Mouse (Mus musculus) CH12.LX (cell line): ENCODE results near the gene Olfr342. TPM values are rescaled to one million over a fixed set of nuclear protein-coding genes. Genes with fewer than 3 reads are reported as not detected.

Experiments
- DNase-seq: peaks from one replicate; pipeline ENCODE4 v3.0.0-alpha.2; 2013; ENCODE audit errors: extremely low read depth
- H3K27ac ChIP-seq: 2 replicates; pipeline ENCODE4 v1.5.1; 2012; ENCODE audit warnings: low read depth, mild to moderate bottlenecking, control low read depth, moderate library complexity; ENCODE audit not compliant: insufficient read depth
- H3K27me3 ChIP-seq: replicated peaks from 2 replicates; pipeline ENCODE3; 2012; ENCODE audit warnings: inconsistent platforms
- H3K36me3 ChIP-seq, 2 experiments: replicated peaks in 1 of 2; 2 replicates each; pipeline versions ENCODE3 to v1.6.1; 2012; ENCODE audit warnings: inconsistent platforms in 1 of 2, low read length in 1 of 2, mild to moderate bottlenecking in 1 of 2, mixed read lengths in 1 of 2, moderate library complexity in 1 of 2; ENCODE audit not compliant: control insufficient read depth in 1 of 2, insufficient read depth in 1 of 2
- H3K4me1 ChIP-seq, 2 experiments: 2 replicates each; pipeline ENCODE4 v1.6.1; 2012; ENCODE audit warnings: inconsistent platforms in 1 of 2, moderate library complexity in 1 of 2; ENCODE audit not compliant: insufficient read depth in 2 of 2, control insufficient read depth in 1 of 2
- H3K4me2 ChIP-seq: 2 replicates; pipeline ENCODE4 v1.6.1; 2012; ENCODE audit warnings: low read depth, mild to moderate bottlenecking, control low read depth; ENCODE audit not compliant: poor library complexity, insufficient read depth, severe bottlenecking
- H3K4me3 ChIP-seq, 3 experiments: fragments of 150-350 bp in 1 of 3; sonication (generic) in 1 of 3; replicated peaks in 1 of 3; 2 replicates each; pipeline versions ENCODE3 to v1.5.1; 2011 to 2012; ENCODE audit warnings: low read depth in 2 of 3, low read length in 2 of 3, mild to moderate bottlenecking in 2 of 3, moderate library complexity in 2 of 3, control low read depth in 1 of 3, improper control_type of control experiment in 1 of 3, inconsistent platforms in 1 of 3, mixed read lengths in 1 of 3; ENCODE audit not compliant: poor library complexity in 1 of 3
- H3K79me2 ChIP-seq: replicated peaks from 2 replicates; pipeline ENCODE4 v1.6.1; 2012; ENCODE audit warnings: mild to moderate bottlenecking, moderate library complexity; ENCODE audit not compliant: control insufficient read depth, poor library complexity, insufficient read depth, severe bottlenecking; ENCODE audit errors: extremely low read depth
- H3K9ac ChIP-seq: 2 replicates; pipeline ENCODE4 v1.6.1; 2012; ENCODE audit warnings: low read depth, mild to moderate bottlenecking, control low read depth, moderate library complexity; ENCODE audit not compliant: insufficient read depth
- H3K9me3 ChIP-seq: replicated peaks from 2 replicates; pipeline ENCODE3; 2012; ENCODE audit warnings: low read length, inconsistent platforms, mixed read lengths
- E2F4 ChIP-seq: IDR thresholded peaks from 2 replicates; pipeline ENCODE4 v1.6.1; 2011; ENCODE audit warnings: low read depth, low read length, improper control_type of control experiment; ENCODE audit not compliant: insufficient replicate concordance
- ELF1 ChIP-seq: IDR thresholded peaks from 2 replicates; pipeline ENCODE4 v1.6.1; 2014; ENCODE audit warnings: low read depth, mild to moderate bottlenecking, inconsistent platforms, low read length, improper control_type of control experiment
- EP300 ChIP-seq: IDR thresholded peaks from 2 replicates; pipeline ENCODE4 v1.6.1; 2011; ENCODE audit warnings: low read length, improper control_type of control experiment
- GABPA ChIP-seq: IDR thresholded peaks from 2 replicates; pipeline ENCODE4 v1.6.1; 2012; ENCODE audit warnings: low read depth, low read length, improper control_type of control experiment, inconsistent platforms; ENCODE audit not compliant: insufficient replicate concordance
- HCFC1 ChIP-seq: IDR thresholded peaks from 2 replicates; pipeline ENCODE4 v1.6.1; 2012; ENCODE audit warnings: low read depth, mild to moderate bottlenecking, inconsistent platforms, low read length, improper control_type of control experiment
- JUN ChIP-seq: IDR thresholded peaks from 2 replicates; pipeline ENCODE4 v1.6.1; 2011; ENCODE audit warnings: low read depth, mild to moderate bottlenecking, low read length, improper control_type of control experiment, moderate library complexity; ENCODE audit not compliant: insufficient read depth
- KAT2A ChIP-seq: IDR thresholded peaks from 2 replicates; pipeline ENCODE4 v1.6.1; 2012; ENCODE audit warnings: low read length, improper control_type of control experiment, inconsistent platforms; ENCODE audit not compliant: insufficient replicate concordance
- MAZ ChIP-seq: IDR thresholded peaks from 2 replicates; pipeline ENCODE4 v1.6.1; 2012; ENCODE audit warnings: low read depth, mild to moderate bottlenecking, inconsistent platforms, low read length, improper control_type of control experiment, moderate library complexity
- MEF2A ChIP-seq: IDR thresholded peaks from 2 replicates; pipeline ENCODE4 v1.6.1; 2014; ENCODE audit warnings: low read depth, mild to moderate bottlenecking, inconsistent platforms, low read length, improper control_type of control experiment, borderline replicate concordance
- MXI1 ChIP-seq: IDR thresholded peaks from 2 replicates; pipeline ENCODE4 v1.6.1; 2011; ENCODE audit warnings: mild to moderate bottlenecking, low read depth, low read length, improper control_type of control experiment
- MYC ChIP-seq: IDR thresholded peaks from 2 replicates; pipeline ENCODE4 v1.6.1; 2011; ENCODE audit warnings: low read depth, mild to moderate bottlenecking, improper control_type of control experiment, low read length
- NRF1 ChIP-seq: IDR thresholded peaks from 2 replicates; pipeline ENCODE4 v1.6.1; 2014; ENCODE audit warnings: low read depth, mild to moderate bottlenecking, inconsistent platforms, low read length, improper control_type of control experiment, moderate library complexity
- PAX5 ChIP-seq: IDR thresholded peaks from 2 replicates; pipeline ENCODE4 v1.6.1; 2012; ENCODE audit warnings: low read length, inconsistent platforms, mixed read lengths
- POLR2A ChIP-seq: IDR thresholded peaks from 2 replicates; pipeline ENCODE4 v1.6.1; 2011; ENCODE audit warnings: low read depth, mild to moderate bottlenecking, improper control_type of control experiment, low read length
- POLR2AphosphoS2 ChIP-seq: IDR thresholded peaks from 2 replicates; pipeline ENCODE4 v1.6.1; 2011; ENCODE audit warnings: low read depth, low read length, improper control_type of control experiment
- RCOR1 ChIP-seq: conservative IDR thresholded peaks from 2 replicates; pipeline ENCODE4 v1.6.1; 2012; ENCODE audit warnings: low read depth, mild to moderate bottlenecking, inconsistent platforms, low read length, improper control_type of control experiment
- SMC3 ChIP-seq: IDR thresholded peaks from 2 replicates; pipeline ENCODE4 v1.6.1; 2011; ENCODE audit warnings: low read depth, low read length, improper control_type of control experiment
- TBP ChIP-seq: conservative IDR thresholded peaks from 2 replicates; pipeline ENCODE4 v1.6.1; 2011; ENCODE audit warnings: low read depth, low read length, improper control_type of control experiment
- TCF12 ChIP-seq: IDR thresholded peaks from 2 replicates; pipeline ENCODE4 v1.6.1; 2014; ENCODE audit warnings: low read depth, mild to moderate bottlenecking, inconsistent platforms, low read length, improper control_type of control experiment
- USF1 ChIP-seq: IDR thresholded peaks from 2 replicates; pipeline ENCODE4 v1.6.1; 2014; ENCODE audit warnings: low read depth, mild to moderate bottlenecking, inconsistent platforms, low read length, improper control_type of control experiment
- ZKSCAN1 ChIP-seq: IDR thresholded peaks from 2 replicates; pipeline ENCODE4 v1.6.1; 2012; ENCODE audit warnings: low read depth, inconsistent platforms, low read length, improper control_type of control experiment, borderline replicate concordance
- ZNF384 ChIP-seq: IDR thresholded peaks from 2 replicates; pipeline ENCODE4 v1.6.1; 2012; ENCODE audit warnings: low read depth, low read length, improper control_type of control experiment, inconsistent platforms
- dilution Hi-C: fragments of 300-500 bp; cut with MboI; formaldehyde crosslinking; loops from 2 replicates; pipeline ENCODE4 v1.14.3; 2020; ENCODE audit warnings: low sequenced_read_pairs; ENCODE audit not compliant: extremely low pct_unique_long_range_greater_than_20kb, extremely low pct_ligation_motif_present
- in situ Hi-C: fragments of 300-500 bp; cut with MboI; formaldehyde crosslinking; loops from 3 replicates; pipeline ENCODE4 v1.14.3; 2019; ENCODE audit warnings: low sequenced_read_pairs, low pct_ligation_motif_present, low pct_unique_long_range_greater_than_20kb, mixed read lengths
- polyA plus RNA-seq: library from polyadenylated mRNA; unstranded; fragments of >175 nt; gene quantifications from 2 replicates; pipeline ENCODE4 v1.2.1, GENCODE M21; 2012; ENCODE audit warnings: low read depth; ENCODE audit not compliant: insufficient read length
- total RNA-seq, 2 experiments: library from RNA; depleted of rRNA; stranded (reverse); fragments of 300-350 nt in 1 of 2; fragments of >200 nt in 1 of 2; gene quantifications; 2 replicates each; pipeline ENCODE4 v1.2.3; 2012 to 2014

Gene Olfr342
- total RNA-seq (2012; rRNA removed) = not detected in 2 replicates
- total RNA-seq (2014; rRNA removed) = not detected in 2 replicates
- not detected in 2 replicates for polyA plus RNA-seq

GRCm38 (mm10) chr2:36524698-36525097 is at the start of gene Olfr342:
Olfr342 (plus strand) TSS chr2:36524998.
- H3K9me3 ChIP-seq = no peaks in the 10 kb centered on the region
- TF ChIP-seq SMC3 (no peak), POLR2AphosphoS2 (no peak), TBP (no peak), TCF12 (no peak)
- TF ChIP-seq, all 38 proteins: peak for 0
- H3K27me3 ChIP-seq = peaks cover 29% of the 10 kb centered on the region
- in situ Hi-C loops (no loop called here), dilution Hi-C loops (no loop called here)
- no peaks in the 10 kb centered on the region for H3K79me2 ChIP-seq
- no peak within 1 kb of the TSS for H3K9ac ChIP-seq
- no peak within 1 kb of the TSS for H3K4me3 ChIP-seq
- DNase-seq = no peak
- H3K4me2 ChIP-seq = no peak within 1 kb of the TSS
- H3K27ac ChIP-seq = no peak within 1 kb of the TSS
- no peaks in the 10 kb centered on the region for H3K4me1 ChIP-seq
- H3K36me3 ChIP-seq = no peaks in the 10 kb centered on the region

DNA sequence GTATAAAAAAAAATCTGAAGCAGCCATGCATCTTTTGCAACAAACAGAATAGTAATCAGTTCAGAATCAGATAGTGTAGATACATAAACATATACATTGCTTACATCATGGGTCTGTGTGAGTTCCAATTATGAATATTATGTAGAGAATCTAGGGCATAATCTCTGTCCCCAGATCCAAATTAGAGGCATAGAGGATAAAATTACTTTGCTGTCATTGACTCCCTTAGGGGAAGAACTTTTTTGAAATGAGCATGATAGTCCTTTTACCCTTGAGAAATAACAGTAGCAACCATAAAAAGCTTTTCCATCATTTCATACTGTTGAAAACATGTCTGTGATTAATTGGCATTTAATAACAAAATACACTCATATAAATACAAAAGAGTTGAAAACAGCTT is 42.4 kb upstream of the Olfr342 start, which contains the start of gene Olfr341:
TSS of gene Olfr341 (minus strand) at position 101 of the 400 bp plus-strand sequence.
- Histone ChIP-seq H3K27me3 (peaks cover 33% of the 10 kb centered on the region), H3K9ac (no peak within 1 kb of the TSS), H3K79me2 (no peaks in the 10 kb centered on the region), H3K9me3 (no peaks in the 10 kb centered on the region), H3K27ac (no peak within 1 kb of the TSS), H3K4me2 (no peak within 1 kb of the TSS), H3K36me3 (no peaks in the 10 kb centered on the region), H3K4me1 (no peaks in the 10 kb centered on the region), H3K4me3 (no peak within 1 kb of the TSS)
- no peak for DNase-seq
- TF ChIP-seq ELF1 = no peak
- no peak for TF ChIP-seq HCFC1
- TF ChIP-seq GABPA = no peak
- TF ChIP-seq NRF1 = no peak
- TF ChIP-seq RCOR1 = no peak
- TF ChIP-seq EP300 = no peak
- no peak for TF ChIP-seq ZKSCAN1
- in situ Hi-C loops = no loop called here
- dilution Hi-C loops = no loop called here

DNA sequence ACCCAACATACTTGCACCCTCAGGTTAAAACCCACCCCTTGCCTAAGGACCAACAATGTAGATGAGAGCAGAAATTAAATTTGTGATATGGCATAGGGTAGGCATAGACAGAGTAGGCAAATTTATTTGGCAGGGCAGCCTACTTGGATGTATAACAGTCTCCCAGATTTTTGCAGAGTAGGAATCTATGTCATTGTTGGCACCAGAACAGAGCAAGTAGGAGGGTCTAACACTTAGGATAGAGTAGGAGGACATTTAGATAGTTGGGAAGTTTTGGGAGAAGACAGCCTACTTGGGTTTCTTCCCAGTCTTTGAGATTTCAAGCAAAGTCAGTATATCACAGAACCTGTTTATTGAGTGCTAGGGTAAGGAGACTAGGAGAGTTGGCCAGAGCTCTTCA is 40.4 kb downstream of the Olfr342 start:
- H3K27ac ChIP-seq = no peak overlapping the region
- H3K9me3 ChIP-seq = no peaks in the 10 kb centered on the region
- no peak overlapping the region for H3K4me3 ChIP-seq
- H3K9ac ChIP-seq = no peak overlapping the region
- in situ Hi-C loops = no loop called here
- TF ChIP-seq MYC (no peak), ZNF384 (no peak), HCFC1 (no peak), SMC3 (no peak), POLR2A (no peak), JUN (no peak), GABPA (no peak), E2F4 (no peak), RCOR1 (no peak), MXI1 (no peak), MAZ (no peak), KAT2A (no peak), PAX5 (no peak), NRF1 (no peak), USF1 (no peak), MEF2A (no peak)
- DNase-seq = no peak
- H3K27me3 ChIP-seq = peaks cover 28% of the 10 kb centered on the region
- no peaks in the 10 kb centered on the region for H3K4me1 ChIP-seq
- no peak overlapping the region for H3K4me2 ChIP-seq
- dilution Hi-C loops = no loop called here
- no peaks in the 10 kb centered on the region for H3K79me2 ChIP-seq
- H3K36me3 ChIP-seq = no peaks in the 10 kb centered on the region
